Mouse (Mus musculus): ENCODE results near the gene Ppfia3. TPM values are rescaled to one million over a fixed set of nuclear protein-coding genes. Genes with fewer than 3 reads are reported as not detected.

Gene Ppfia3
- total RNA-seq, 2 experiments from 2014 or later = 0.33 TPM; not detected in 1

GRCm38 (mm10) chr7:45346905-45347304 lies 19.9 kb downstream of the Ppfia3 start:
- no peak for DNase-seq

- DNase-seq = no peak
Measured at GRCm38 (mm10) chr7:45343543-45343942, 23.3 kb downstream of the Ppfia3 start.

GRCm38 (mm10) chr7:45342081-45342480 lies 24.7 kb downstream of the Ppfia3 start:
- DNase-seq = no peak

GRCm38 (mm10) chr7:45341303-45341702 lies 25.5 kb downstream of the Ppfia3 start:
- DNase-seq = peak; percentile 79 to 85

GRCm38 (mm10) chr7:45340669-45341068 lies 26.1 kb downstream of the Ppfia3 start:
- peak; percentile 74 to 76 for DNase-seq

GRCm38 (mm10) chr7:45340066-45340442 lies 26.8 kb downstream of the Ppfia3 start:
- DNase-seq = no peak

GRCm38 (mm10) chr7:45339410-45340065 lies 27.3 kb downstream of the Ppfia3 start:
- peak; percentile 74 to 75 for DNase-seq

GRCm38 (mm10) chr7:45338161-45338911 lies 28.5 kb downstream of the Ppfia3 start:
- DNase-seq = peak in 1 of 2 experiments; percentile 38

- DNase-seq = no peak
Measured at GRCm38 (mm10) chr7:45337469-45337868, 29.4 kb downstream of the Ppfia3 start.

GRCm38 (mm10) chr7:45336319-45336718 lies 30.5 kb downstream of the Ppfia3 start:
- no peak for DNase-seq

GRCm38 (mm10) chr7:45335056-45335455 lies 31.8 kb downstream of the Ppfia3 start, which contains the start of gene Hrc:
Gene Hrc (plus strand): TSS chr7:45335290.
- peak; percentile 71 to 83 for DNase-seq

GRCm38 (mm10) chr7:45334605-45335004 lies 32.2 kb downstream of the Ppfia3 start:
- peak; percentile 61 to 77 for DNase-seq

- DNase-seq = peak; percentile 92 to 97
Measured at GRCm38 (mm10) chr7:45333431-45333982, 33.3 kb downstream of the Ppfia3 start, which contains the start of gene Trpm4. Gene Trpm4 (minus strand): TSS chr7:45333780.

- DNase-seq = peak; percentile 71 to 77
Measured at GRCm38 (mm10) chr7:45332685-45333425, 34.0 kb downstream of the Ppfia3 start.

GRCm38 (mm10) chr7:45331502-45331901 lies 35.3 kb downstream of the Ppfia3 start:
- DNase-seq = no peak

GRCm38 (mm10) chr7:45328841-45329475 lies 37.9 kb downstream of the Ppfia3 start:
- peak; percentile 41 to 42 for DNase-seq

GRCm38 (mm10) chr7:45325800-45326199 lies 41.0 kb downstream of the Ppfia3 start:
- DNase-seq = no peak

GRCm38 (mm10) chr7:45323069-45323468 lies 43.8 kb downstream of the Ppfia3 start:
- DNase-seq = no peak

- no peak for DNase-seq
Measured at GRCm38 (mm10) chr7:45322245-45322644, 44.6 kb downstream of the Ppfia3 start.

GRCm38 (mm10) chr7:45316536-45316935 lies 50.3 kb downstream of the Ppfia3 start:
- DNase-seq = no peak

GRCm38 (mm10) chr7:45315182-45315701 lies 51.6 kb downstream of the Ppfia3 start:
- no peak for DNase-seq

GRCm38 (mm10) chr7:45313495-45313894 lies 53.3 kb downstream of the Ppfia3 start:
- DNase-seq = no peak
